Mouse (Mus musculus) gastrocnemius, adult 2 months (tissue): ENCODE measurements around the gene Clk4. TPM values are rescaled to one million over a fixed set of nuclear protein-coding genes. Genes with fewer than 3 reads are reported as not detected.

ENCODE experiments used
- DNase-seq: peaks from one replicate; pipeline ENCODE4 v3.0.0; 2022
- H3K27ac ChIP-seq: fragments of 200-600 bp; 2 replicates; pipeline ENCODE4 v1.8.1; 2022; ENCODE audit warnings: mild to moderate bottlenecking
- H3K4me3 ChIP-seq: fragments of 200-600 bp; 2 replicates; pipeline ENCODE4 v1.8.1; 2022; ENCODE audit warnings: mild to moderate bottlenecking, moderate library complexity
- CTCF ChIP-seq: fragments of 200-600 bp; IDR thresholded peaks from 2 replicates; pipeline ENCODE4 v1.8.1; 2022; ENCODE audit warnings: antibody characterized with exemption, mild to moderate bottlenecking, moderate library complexity
- intact Hi-C: fragments of 180-260 bp; cut with DNase I; formaldehyde crosslinking; loops from one replicate; pipeline ENCODE4 v1.15.1; 2025
- long read RNA-seq, 2 experiments: library from polyadenylated mRNA; stranded (forward); transcript quantifications; one replicate each; pipeline ENCODE4 v2.0.0; 2021
- total RNA-seq, 2 experiments: library from RNA; stranded (reverse); gene quantifications; 2 replicates each; pipeline ENCODE4 v1.2.3; 2021

Gene Clk4
- total RNA-seq: 10 to 100 TPM; 43.9 to 61.7 TPM
- long read RNA-seq, experiment 1, transcript Clk4-201 (13 exons, 1,949 nt): major isoform, 9 of 28 reads
- long read RNA-seq, experiment 1, partial matches to known transcripts: 0 of 28 reads
- long read RNA-seq, experiment 1, other reads (novel, unspliced or antisense): 19 of 28 reads
- long read RNA-seq, experiment 2, transcript Clk4-201 (13 exons, 1,949 nt): major isoform, 26 of 58 reads
- long read RNA-seq, experiment 2, partial matches to known transcripts: 4 of 58 reads
- long read RNA-seq, experiment 2, other reads (novel, unspliced or antisense): 28 of 58 reads

DNA sequence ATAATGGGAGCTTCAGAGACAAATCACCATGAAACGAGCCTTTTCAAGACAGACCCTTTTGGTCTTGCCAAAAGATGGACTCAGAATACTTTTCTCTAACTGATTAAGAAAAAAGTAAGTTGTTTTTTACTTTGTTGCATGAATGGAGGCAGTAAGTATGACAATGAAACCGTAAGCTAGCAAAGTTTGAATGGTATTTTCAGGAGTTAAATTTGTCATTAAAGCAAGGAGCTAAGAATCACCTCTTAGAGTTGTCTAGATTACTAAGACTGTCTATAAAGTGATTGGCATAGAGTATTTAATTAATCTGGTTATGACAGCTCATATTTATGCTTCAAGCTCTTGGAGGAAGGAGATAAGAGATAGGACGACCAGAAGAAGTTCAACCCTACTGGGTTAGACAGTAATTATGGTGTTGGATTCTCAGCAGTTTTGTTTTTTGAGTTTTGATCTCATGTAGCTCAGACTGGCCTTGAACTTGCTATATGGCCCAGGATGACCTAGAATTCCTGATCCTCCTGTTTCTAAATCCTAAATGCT, at the start of gene Clk4:
Clk4 (plus strand) TSS at position 51 of the 540 bp plus-strand sequence.
- H3K4me3 ChIP-seq: peak within 1 kb of the TSS; percentile 86
- no peak for DNase-seq
- TF ChIP-seq CTCF: no peak
- intact Hi-C loops: no loop called here
- H3K27ac ChIP-seq: peak within 1 kb of the TSS; percentile 100

DNA sequence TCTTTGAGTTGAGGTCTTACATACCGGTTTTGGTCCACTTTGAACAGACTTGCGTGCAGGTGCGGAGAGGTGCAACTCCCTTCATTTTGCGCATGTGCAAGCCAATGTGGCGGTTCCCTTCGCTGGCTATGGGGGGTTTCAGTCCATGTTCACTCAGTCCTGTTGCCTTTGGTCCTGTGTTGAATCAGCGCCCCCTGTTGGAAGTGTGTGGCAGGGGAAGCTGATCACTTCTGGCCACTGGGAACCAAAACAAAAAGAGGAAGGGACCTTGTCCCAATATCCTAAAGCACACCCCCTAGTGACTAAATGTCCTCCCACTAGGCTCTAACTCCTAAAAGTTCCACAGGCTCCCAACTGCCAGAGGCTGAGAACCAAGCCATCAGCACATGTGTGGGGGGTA, 47.5 kb upstream of the Clk4 start:
- intact Hi-C loops: no loop called here
- Histone ChIP-seq H3K4me3 (no peak overlapping the region), H3K27ac (no peak overlapping the region)
- no peak for DNase-seq
- no peak for TF ChIP-seq CTCF

DNA sequence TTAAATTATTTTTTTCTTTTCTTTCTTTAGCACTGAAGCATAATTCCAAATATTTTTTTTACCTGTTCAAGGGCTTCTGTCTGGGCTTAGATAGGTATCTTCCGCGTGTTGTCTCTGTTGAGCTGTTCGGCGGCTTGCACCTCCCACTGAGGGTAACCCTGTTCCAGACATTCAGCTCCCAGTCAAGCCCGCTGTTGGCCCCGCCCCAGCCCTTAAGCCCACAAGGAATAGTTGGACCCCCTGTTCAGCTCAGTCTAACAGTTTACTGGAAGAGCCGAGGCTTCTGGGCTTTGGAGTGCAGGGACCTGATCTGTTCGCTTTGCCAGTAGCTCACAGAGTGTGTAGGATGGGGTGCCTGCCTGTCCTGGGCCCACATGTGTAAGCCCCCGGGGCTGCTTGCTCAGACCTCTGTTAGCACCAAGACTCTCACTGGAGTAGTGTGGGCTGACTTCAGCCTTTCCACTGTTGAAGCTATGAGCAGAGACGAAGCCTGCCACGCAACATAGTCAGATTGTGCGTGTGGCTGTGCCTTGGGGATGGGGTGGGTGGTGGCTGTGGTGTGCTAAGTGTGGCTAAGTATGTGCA, 42.0 kb upstream of the Clk4 start:
- Histone ChIP-seq H3K4me3 (no peak overlapping the region), H3K27ac (no peak overlapping the region)
- TF ChIP-seq CTCF: no peak
- DNase-seq: no peak
- intact Hi-C loops: no loop called here

DNA sequence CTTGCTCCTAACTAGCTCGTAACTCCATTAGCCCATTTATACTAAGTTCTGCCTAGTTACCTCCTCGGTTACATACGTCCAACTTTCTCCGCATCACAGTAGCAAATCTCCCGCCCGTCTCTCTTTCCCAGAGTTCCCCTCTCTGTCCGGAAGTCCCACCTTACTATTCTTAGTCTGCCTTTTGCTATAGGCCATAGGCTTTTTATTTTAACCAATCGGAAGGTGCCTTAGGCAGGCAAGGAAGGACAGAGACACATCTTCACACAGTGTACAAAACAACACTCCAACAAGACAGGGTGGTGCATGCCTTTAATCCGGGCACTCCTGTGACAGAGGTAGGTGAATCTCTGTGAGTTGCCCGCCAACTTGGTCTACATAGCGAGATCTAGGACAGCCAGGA, 41.2 kb upstream of the Clk4 start, which contains the start of gene Gm12569:
Gm12569 (plus strand) TSS at position 166 of the 400 bp plus-strand sequence.
- Histone ChIP-seq H3K27ac (no peak within 1 kb of the TSS), H3K4me3 (no peak within 1 kb of the TSS)
- intact Hi-C loops: no loop called here
- no peak for TF ChIP-seq CTCF
- no peak for DNase-seq

DNA sequence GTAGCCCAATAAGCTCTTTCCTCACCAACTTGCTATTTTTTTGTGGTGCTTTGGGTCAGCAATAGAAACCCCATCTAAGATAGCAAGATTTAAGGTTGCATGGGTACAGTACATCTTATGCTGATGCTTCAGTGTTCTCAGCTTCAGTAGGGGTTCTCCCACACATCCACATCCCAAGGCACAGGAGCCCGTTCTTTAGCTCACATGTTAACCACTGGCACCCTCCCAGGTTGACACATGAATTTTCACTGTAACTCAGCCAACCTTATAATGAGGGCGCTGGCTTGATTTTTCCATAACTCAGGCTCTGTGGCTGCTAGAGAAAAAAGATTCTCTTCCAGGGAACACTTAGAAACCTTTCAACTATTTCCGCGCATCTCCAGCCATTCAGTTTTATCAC, 34.4 kb upstream of the Clk4 start:
- no peak for TF ChIP-seq CTCF
- H3K27ac ChIP-seq: no peak overlapping the region
- no peak for DNase-seq
- intact Hi-C loops: loop anchor here (5.0 kb wide), 1 partner anchor 85 kb away; no protein-coding TSS in a partner anchor
- H3K4me3 ChIP-seq: no peak overlapping the region

DNA sequence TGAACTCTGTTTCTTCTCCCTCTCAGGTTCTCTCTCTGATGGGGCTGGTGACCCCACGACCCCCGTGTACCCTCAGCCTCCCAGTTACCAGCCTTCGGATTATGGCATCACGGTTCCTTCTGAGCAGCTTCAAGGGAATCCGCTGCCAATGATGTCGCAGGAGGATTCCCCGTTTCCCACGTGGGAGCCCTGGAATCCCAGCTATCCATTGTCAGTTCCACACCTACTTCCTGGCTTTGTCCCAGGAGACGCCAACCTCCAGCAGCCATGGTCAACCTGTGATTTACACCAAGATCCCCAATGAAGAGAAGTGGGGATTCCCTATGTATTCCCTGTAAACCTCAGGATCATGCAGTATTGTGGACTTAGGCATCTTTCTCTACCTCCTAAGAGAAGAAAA, 26.9 kb upstream of the Clk4 start:
- intact Hi-C loops: no loop called here

DNA sequence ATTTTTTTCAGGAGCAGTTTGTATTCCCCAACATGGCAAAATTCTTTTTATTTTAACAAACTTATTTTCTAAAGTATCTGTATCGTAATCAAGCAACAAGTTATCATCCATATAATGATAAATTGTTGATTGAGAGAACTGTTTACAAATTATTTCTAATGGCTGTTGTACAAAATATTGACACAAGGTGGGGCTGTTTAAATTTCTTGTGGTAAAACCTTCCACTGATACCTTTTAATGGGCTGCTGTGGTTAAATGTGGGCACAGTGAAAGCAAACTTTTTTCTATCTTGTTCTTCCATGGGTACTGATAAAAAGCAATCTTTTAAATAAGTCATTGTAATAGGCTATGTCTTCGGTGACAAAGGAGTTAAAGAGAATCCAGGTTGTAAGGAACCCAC, 18.6 kb upstream of the Clk4 start:
- intact Hi-C loops: no loop called here
- peak; percentile 43; the same call in 1 of the 2 replicates for TF ChIP-seq CTCF
- Histone ChIP-seq H3K4me3 (no peak overlapping the region), H3K27ac (no peak overlapping the region)
- no peak for DNase-seq

More for the DNA sequence above, 26.9 kb upstream of the Clk4 start:
- no peak for TF ChIP-seq CTCF
- no peak for DNase-seq
- Histone ChIP-seq H3K27ac (no peak overlapping the region), H3K4me3 (no peak overlapping the region)

DNA sequence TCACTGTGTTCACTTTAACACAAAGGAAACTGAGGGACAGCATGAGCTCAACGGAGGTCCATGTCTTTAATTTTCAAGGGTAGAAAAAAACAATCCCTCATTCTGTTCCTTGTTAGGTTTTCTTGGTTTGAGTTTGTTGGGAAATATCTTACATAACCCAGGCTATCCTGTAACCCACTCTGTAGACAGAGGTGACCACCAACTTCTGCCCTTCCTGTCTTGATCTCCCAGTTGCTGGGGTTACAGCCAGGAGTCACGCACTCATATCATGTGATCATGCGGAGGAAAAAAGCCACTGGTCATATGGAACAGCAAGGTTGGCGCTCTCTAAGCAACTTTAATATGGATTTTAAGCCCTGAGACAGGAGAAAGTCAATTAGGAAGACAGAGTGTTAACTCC, 4.5 kb upstream of the Clk4 start:
- Histone ChIP-seq H3K27ac (no peak overlapping the region), H3K4me3 (no peak overlapping the region)
- TF ChIP-seq CTCF: no peak
- intact Hi-C loops: no loop called here
- no peak for DNase-seq

DNA sequence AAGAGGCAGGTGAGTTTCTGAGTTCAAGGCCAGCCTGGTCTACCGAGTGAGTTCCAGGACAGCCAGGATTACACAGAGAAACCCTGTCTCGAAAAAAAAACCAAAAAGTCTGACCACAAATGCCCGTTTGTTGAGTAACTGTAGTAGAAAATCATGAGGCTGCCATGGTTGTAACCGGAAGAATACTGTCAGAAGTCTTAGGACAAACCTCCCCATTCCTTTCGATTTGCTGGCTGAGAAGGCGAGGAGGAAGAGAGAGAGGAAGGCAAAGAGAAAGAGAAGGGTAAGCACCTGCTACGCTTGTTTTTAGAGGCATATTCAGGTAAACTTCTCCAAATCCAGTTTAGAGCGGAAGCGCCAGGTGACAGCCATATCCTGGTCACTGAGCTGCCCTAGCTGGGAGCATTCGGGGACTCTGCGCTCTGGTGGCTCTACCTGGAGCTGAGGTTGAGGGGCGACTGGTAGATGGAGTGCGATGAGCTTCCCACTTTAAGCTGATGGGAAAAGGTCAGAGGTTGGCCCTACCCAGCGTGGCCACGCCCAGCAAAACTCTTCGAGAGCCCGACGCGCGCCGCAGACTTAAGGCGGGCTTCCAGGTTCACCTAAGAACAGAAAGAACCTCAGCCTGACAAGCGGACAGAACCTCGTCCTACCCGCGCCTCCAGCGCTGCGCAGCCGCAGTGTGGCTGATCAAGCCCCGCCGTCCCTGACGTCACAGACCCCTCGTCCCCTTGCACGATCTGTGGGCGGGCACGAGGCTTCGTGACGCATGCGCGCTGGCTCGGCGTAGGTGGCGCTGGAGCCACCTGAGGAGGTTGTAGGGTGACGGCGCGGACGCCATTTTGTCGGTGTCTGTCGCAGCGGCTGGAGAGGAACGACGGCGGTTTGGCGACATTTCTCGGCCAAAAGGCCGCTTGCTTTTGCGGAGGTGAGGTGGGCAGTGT, 1.1 kb downstream of the Clk4 start, which contains the start of gene BC049762:
BC049762 (minus strand) TSS at position 705 of the 944 bp plus-strand sequence.
- TF ChIP-seq CTCF: no peak
- peak; percentile 100 for DNase-seq
- intact Hi-C loops: no loop called here
- H3K4me3 ChIP-seq: peak within 1 kb of the TSS; percentile 86
- H3K27ac ChIP-seq: peak within 1 kb of the TSS; percentile 100

DNA sequence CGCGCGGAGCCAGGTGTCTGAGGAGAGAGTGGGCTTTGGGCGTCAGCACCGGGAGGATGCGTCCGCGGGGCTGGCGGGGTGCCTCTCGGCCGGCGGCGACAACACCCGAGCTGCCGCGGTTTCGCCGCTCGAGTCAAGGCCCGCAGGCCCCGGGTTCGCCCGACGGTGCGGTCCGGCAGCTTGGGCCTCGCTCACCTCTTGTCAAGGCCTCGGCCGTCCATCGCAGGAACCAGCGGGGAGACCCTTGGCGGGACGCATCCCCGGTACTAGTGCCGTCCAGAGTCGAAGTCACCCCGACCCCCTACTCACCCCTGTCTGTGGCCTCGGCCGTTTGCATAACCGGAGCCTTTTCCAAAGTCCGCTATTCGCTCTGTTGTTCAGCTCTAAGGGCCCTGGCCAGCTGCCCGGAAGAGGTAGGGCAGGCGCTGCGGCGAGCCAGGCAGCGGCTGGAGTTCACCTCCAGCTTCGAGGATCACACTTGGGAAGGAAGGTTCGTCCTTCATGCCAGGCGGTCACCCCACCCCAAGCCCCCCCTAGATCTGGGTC, 1.8 kb downstream of the Clk4 start:
- intact Hi-C loops: no loop called here
- no peak for TF ChIP-seq CTCF
- H3K4me3 ChIP-seq: peak overlapping the region; percentile 86
- peak overlapping the region; percentile 100 for H3K27ac ChIP-seq
- peak; percentile 81 for DNase-seq

DNA sequence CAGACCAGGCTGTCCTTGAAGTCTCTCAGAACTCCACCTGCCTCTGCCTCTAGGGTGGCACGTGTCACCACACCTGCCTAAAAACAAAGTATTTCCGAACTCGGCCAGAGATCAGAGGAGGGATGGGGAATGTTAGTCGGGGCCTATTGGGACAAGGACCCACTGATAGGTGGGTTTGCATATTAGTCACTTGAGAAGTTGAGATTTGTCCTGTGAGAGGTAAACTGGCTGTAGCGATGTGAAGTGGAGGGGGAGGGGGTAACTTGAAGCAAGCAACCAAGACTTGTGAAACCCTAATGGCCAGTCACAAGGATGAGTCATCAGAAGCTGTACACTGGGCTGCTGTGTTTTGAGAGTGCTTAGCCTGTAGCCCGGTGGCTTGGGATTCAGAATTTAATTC, 2.8 kb downstream of the Clk4 start:
- intact Hi-C loops: no loop called here
- Histone ChIP-seq H3K27ac (peak overlapping the region; percentile 100), H3K4me3 (peak overlapping the region; percentile 86)
- no peak for TF ChIP-seq CTCF
- peak; percentile 49 for DNase-seq

DNA sequence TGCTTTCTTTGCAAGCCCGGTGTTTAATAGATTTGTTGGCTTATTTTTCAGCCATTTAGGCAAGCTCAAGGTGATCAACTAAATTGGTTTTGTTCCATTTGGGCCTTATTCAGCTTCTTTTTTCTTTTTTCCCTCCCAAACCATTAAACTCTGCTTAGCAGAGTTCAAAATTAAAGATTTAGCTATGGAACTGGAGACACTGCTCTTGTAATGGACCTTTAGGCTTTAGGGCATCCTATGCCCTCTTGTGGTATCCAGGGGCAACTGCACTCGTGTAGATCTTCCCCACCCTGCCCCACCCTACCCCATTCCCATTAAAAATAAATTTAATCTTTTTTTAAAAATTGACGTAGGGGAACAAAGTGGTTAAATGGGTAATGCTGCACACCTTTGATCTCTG, 3.8 kb downstream of the Clk4 start:
- intact Hi-C loops: no loop called here
- Histone ChIP-seq H3K4me3 (peak overlapping the region; percentile 86), H3K27ac (peak overlapping the region; percentile 100)
- TF ChIP-seq CTCF: peak; percentile 90
- peak; percentile 31 for DNase-seq
